Mouse (Mus musculus) gastrocnemius, postnatal 4 days (tissue): ENCODE data around the gene Rab3il1. TPM values are rescaled to one million over a fixed set of nuclear protein-coding genes. Genes with fewer than 3 reads are reported as not detected.

Source experiments
- DNase-seq, 2 experiments: peaks; one replicate each; pipeline ENCODE4 v3.0.0; 2021 to 2022; ENCODE audit warnings: low spot score in 2 of 2, mixed read lengths in 2 of 2
- total RNA-seq, 2 experiments: library from RNA; stranded (reverse); gene quantifications; 2 replicates each; pipeline ENCODE4 v1.2.3; 2021

Gene Rab3il1
- total RNA-seq, 2 experiments from 2014 or later = 24.2 to 26.1 TPM

GRCm38 (mm10) chr19:10011408-10011807 is 9.9 kb downstream of the Rab3il1 start:
- no peak for DNase-seq

GRCm38 (mm10) chr19:10012827-10013278 is 11.4 kb downstream of the Rab3il1 start:
- DNase-seq = peak; percentile 55 to 81

DNA sequence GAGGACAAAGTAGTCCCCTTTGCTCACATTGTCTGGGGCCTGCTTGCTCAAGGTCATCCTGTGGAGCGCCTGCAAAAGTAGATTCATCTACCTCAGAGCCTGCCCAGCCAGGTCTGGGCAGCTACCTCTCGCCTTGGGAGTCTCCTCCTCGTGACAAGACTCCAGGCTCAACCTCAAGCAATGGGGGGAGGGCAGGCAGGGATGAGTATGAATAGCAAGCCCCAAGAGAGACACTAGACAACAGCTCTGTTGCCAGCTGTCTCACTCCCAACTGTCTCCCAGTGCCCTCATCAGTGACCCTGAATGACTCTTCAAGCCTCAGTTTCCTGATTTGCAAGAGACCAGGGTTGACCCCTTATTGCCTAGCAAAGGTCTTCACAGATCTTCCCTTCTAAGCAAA is 11.9 kb downstream of the Rab3il1 start:
- DNase-seq = peak in 1 of 2 experiments; percentile 57

DNA sequence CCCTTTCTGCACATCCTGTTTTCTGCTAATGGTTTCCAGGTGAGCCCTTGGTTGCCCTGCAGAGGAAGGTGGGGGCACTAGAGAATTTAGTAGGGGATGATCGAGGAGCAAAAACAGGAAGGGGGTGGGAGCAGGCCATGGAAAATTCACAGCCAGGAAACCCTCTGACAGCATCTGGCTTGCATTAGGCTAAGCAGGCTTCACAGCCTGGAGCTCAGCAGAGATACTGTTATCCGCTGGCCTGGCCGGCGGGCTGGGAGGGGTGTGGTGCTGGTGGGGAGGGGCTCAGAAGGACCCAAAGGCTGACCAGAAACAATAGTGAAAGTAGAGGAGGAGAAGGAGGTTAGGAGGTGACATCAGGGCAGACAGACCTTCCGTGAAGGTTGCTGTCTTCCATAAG is 12.4 kb downstream of the Rab3il1 start:
- DNase-seq = peak; percentile 55 to 68

- no peak for DNase-seq
Measured at GRCm38 (mm10) chr19:10014824-10015223, 13.4 kb downstream of the Rab3il1 start.

DNA sequence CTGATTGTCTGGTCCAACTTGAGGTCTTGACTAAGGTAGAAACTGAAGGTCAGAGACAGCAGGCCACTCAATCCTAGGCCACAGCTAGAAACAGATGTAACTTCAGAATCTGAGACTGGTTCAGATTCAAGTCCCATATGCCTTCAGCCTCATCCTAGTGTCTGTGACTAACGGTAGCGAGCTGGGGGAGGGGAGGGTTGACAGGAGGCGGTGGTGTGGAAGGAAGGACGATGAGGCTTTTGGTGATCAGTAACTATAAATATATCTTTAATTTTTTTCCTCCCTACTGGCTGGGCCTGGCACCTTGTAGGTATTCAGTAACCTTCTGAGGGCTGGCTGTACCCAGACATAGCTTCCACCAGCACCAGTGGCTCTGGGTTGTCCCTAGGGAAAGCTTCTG is 14.0 kb downstream of the Rab3il1 start:
- no peak for DNase-seq

- no peak for DNase-seq
Measured at GRCm38 (mm10) chr19:10016151-10016550, 14.7 kb downstream of the Rab3il1 start.

- peak; percentile 92 to 94 for DNase-seq
Measured at GRCm38 (mm10) chr19:10017637-10018526, 16.4 kb downstream of the Rab3il1 start.

- no peak for DNase-seq
Measured at GRCm38 (mm10) chr19:10018527-10018818, 17.0 kb downstream of the Rab3il1 start.

GRCm38 (mm10) chr19:10019214-10019760 is 17.8 kb downstream of the Rab3il1 start:
- DNase-seq = no peak

DNA sequence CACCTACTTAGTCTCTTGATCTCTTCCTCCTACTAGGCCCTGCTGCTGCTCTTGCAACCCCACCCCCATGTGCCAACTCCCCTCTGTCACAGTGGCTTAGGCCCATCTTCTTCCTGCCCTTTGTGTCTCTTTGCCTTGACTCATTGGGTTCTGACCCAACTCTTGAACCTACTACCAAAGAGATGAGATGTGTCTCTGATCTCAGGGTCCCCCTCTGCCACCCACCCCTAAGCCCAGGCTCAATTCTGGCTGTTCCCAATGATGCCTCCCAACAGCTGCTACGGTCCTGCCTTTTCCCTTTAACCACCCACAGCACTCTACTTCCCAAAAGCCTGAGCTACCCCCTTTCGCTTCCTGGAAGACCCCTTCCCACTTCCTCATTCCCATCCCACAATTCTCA is 20.5 kb downstream of the Rab3il1 start:
- no peak for DNase-seq

DNA sequence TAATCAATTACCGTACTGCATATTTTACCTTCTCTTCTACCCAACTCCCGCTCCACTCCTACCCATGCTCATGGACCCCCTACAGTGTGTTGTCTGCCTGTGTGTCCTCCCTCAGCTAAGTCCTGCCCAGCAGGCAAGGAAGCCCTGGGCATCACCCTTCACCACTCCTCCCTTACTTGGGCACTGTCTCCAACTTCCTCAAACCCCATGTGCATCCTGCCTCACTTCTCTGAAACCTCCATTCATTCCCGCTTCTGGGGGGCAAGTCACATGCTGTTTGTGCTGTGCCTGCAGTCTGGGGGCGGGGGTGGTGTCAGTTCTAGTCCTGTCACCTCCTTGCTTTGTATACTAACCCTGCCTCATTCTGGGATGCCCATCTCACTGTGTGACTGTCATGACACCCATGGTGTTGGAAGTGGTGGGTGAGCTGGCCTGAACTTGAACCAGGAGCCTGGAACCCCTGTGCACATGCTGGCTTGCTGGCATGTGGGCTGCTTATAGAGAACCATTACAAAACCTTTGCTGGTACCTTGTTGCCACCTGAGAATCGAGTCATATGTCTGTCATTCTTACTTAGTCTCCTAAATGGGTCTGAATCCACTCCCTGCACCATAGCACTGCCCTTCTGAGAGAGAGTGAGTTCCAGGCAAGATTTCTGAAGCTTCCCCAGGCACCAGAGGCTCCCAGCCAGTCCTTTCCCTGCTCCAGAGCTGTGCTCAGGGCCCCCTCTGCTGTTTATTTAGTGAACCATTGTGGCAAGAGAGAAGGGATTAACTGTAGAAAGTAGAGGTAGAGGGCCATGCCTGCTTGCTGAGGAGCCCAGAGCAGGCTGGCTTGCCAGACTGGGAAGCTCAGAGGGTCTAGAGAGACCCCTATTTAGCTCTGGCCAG is 21.2 kb downstream of the Rab3il1 start:
- DNase-seq = peak in 1 of 2 experiments; percentile 61

GRCm38 (mm10) chr19:10023304-10023758 is 21.9 kb downstream of the Rab3il1 start:
- DNase-seq = no peak

- DNase-seq = peak in 1 of 2 experiments; percentile 58
Measured at GRCm38 (mm10) chr19:10025169-10025875, 23.9 kb downstream of the Rab3il1 start.

DNA sequence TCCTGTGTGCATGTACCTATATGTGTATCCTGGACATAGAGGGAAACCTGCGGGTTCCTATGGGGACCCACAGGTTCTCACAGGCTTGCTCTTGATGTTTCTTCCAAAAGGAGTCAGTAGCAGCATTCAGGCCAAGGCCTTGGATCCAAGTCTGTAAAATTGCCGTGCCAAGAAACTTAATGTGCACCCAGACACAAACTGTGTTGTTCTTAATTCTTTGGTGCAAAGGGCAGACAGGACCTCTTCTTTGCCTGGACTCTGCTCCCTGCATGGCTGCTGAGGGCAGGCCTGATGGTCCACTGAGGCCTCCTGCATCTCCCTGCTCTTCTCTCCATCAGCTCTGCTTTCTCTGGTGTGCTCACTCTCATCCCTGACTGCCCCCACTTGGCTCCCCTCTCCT is 28.3 kb downstream of the Rab3il1 start:
- DNase-seq = no peak

GRCm38 (mm10) chr19:10033211-10033973 is 31.9 kb downstream of the Rab3il1 start:
- DNase-seq = peak in 1 of 2 experiments; percentile 54

DNA sequence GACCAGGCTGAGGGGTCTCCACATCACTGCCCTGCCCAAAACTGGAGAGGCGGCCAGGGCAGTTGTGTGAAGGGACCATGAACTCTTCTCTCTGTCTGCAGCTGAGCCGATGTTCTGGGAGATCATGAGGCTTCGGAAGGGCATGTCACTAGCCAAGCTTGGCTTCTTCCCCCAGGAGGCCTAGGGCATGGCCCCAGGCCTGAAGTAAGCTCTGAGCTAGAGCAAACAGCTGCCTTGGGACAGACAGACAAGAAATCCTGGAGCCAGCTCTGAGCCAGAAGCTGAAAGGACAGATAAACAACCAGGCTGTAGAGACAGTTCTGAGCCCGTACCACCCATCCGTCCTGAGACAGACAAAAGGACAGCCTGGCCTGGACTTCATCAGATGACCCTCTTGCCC is 32.9 kb downstream of the Rab3il1 start:
- no peak for DNase-seq

DNA sequence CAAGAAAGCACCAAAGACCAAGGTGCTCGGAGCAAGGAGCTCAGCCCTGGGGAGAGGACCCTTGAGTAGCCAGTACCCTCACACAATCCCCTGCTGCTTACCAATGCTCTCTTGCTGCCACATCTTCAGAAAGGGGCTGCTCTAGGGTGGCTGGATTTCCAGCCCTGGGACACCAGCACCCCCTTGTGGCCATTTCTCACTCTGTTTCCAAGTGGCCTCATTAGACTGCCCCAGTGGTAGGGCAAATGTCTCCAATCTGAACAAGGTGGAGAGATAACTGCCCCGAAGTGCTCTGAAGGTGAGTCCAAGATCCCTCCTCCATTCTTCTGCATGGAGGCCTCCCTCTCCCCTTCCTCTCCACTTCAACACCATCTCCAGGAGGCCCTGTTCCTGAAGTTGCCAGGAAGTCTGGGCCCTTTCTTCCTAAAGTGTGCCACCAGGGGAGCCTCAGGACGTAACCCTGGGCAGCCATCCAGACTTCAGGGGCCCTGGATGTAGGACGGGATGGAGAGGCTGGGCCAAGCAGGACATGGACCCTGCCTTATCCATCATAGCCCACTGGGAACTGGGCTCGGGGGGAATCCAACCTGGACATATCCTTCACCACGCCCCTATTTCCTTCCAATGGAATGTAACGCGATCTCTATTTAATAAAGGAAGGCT is 33.4 kb downstream of the Rab3il1 start:
- peak; percentile 78 to 85 for DNase-seq

DNA sequence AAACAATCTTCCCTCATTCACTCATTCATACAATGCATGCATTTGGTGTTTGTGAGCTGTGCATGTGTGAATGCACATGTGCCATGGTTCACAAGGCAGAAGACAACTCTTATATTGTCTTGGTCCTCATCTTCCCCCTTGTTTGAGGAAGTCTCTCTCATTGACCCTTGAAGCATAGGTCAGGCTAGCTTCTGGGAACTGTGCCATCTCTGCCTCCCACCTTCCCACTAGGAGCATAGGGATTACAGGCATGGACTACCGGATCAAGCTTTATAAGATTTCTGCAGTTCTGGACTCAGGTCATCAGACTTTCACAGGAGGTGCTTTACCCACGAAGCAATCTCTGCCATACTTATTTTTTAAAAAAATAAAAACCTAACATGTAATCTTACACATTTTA is 36.1 kb downstream of the Rab3il1 start:
- no peak for DNase-seq

- no peak for DNase-seq
Measured at GRCm38 (mm10) chr19:10038364-10038763, 36.9 kb downstream of the Rab3il1 start.
